Mouse (Mus musculus) ES-Bruce4 (cell line): ENCODE results near the gene Pde10a. TPM values are rescaled to one million over a fixed set of nuclear protein-coding genes. Genes with fewer than 3 reads are reported as not detected.

Experiments used
- H3K27ac ChIP-seq: 2 replicates; pipeline ENCODE4 v1.5.1; 2012; ENCODE audit warnings: low read length, inconsistent platforms; ENCODE audit not compliant: insufficient read depth
- H3K27me3 ChIP-seq: 2 replicates; pipeline ENCODE4 v1.6.1; 2012; ENCODE audit warnings: mild to moderate bottlenecking, low read length, inconsistent platforms; ENCODE audit not compliant: control insufficient read depth, poor library complexity, insufficient read depth, severe bottlenecking
- H3K36me3 ChIP-seq: 2 replicates; pipeline ENCODE4 v1.6.1; 2012; ENCODE audit warnings: inconsistent platforms, mild to moderate bottlenecking, low read length, moderate library complexity; ENCODE audit not compliant: control insufficient read depth, poor library complexity, insufficient read depth, severe bottlenecking
- H3K4me1 ChIP-seq: one replicate; pipeline ENCODE4 v1.8.1; 2011; ENCODE audit warnings: low read length; ENCODE audit not compliant: control insufficient read depth, insufficient read depth
- H3K4me3 ChIP-seq: 2 replicates; pipeline ENCODE4 v1.5.1; 2011; ENCODE audit warnings: low read depth, mild to moderate bottlenecking, low read length
- H3K9ac ChIP-seq: 2 replicates; pipeline ENCODE4 v1.6.1; 2012; ENCODE audit warnings: low read depth, mild to moderate bottlenecking, inconsistent platforms; ENCODE audit not compliant: poor library complexity, severe bottlenecking
- H3K9me3 ChIP-seq: replicated peaks from 2 replicates; pipeline ENCODE4 v1.6.1; 2012; ENCODE audit warnings: mild to moderate bottlenecking, low read length, inconsistent platforms; ENCODE audit not compliant: control insufficient read depth, poor library complexity, insufficient read depth, severe bottlenecking
- CTCF ChIP-seq: IDR thresholded peaks from one replicate; pipeline ENCODE4 v1.8.1; 2011; ENCODE audit warnings: low read depth, low read length
- EP300 ChIP-seq: IDR thresholded peaks from 2 replicates; pipeline ENCODE4 v1.6.1; 2011; ENCODE audit warnings: low read depth, low read length; ENCODE audit not compliant: insufficient read depth
- POLR2A ChIP-seq: IDR thresholded peaks from one replicate; pipeline ENCODE4 v1.8.1; 2011; ENCODE audit warnings: low read length; ENCODE audit not compliant: insufficient read depth
- polyA plus RNA-seq: library from polyadenylated mRNA; stranded (reverse); fragments of >200 nt; gene quantifications from 2 replicates; pipeline ENCODE4 v1.2.4, GENCODE M21; 2011; ENCODE audit warnings: low read depth; ENCODE audit not compliant: missing spikeins, insufficient read depth, insufficient read length

The Pde10a gene
- polyA plus RNA-seq: 1.8 and 2.7 TPM in 2 replicates

- H3K27ac ChIP-seq: no peak within 1 kb of the TSS
- H3K27me3 ChIP-seq: peaks cover 12% of the 10 kb centered on the region
Measured at GRCm38 (mm10) chr17:8525225-8525721, at the start of gene Pde10a. Pde10a (plus strand) TSS chr17:8525372.

DNA sequence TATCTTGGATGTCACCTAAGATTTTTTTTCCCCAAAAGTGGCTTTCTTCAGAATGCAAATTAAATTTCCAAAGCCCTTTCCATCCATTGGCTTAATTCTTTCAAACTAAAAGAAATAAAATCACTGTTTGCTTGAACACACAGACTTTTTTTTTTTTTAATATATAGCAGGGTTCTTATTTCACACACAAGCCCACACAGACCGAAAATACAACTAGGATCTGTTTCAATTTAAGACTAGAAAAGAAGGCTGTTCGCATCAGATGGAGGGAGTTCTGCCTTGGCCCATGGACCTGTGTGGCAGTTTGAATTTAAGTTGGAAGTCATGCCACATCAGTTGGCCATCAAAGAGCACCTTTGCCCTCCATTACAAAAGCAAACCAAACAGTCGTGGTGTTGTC lies 46.6 kb upstream of the Pde10a start:
- TF ChIP-seq POLR2A: no peak
- TF ChIP-seq CTCF: no peak
- no peak for TF ChIP-seq EP300
- no peaks in the 10 kb centered on the region; the same call in 1 of the 2 replicates for H3K27me3 ChIP-seq
- no peak overlapping the region for H3K27ac ChIP-seq
- H3K36me3 ChIP-seq: no peaks in the 10 kb centered on the region
- H3K4me3 ChIP-seq: no peak overlapping the region
- no peak overlapping the region for H3K9ac ChIP-seq
- no peaks in the 10 kb centered on the region for H3K9me3 ChIP-seq
- no peaks in the 10 kb centered on the region for H3K4me1 ChIP-seq

More at GRCm38 (mm10) chr17:8525225-8525721, at the start of gene Pde10a:
- peak within 1 kb of the TSS; percentile 47 for H3K4me3 ChIP-seq
- no peaks in the 10 kb centered on the region for H3K4me1 ChIP-seq
- TF ChIP-seq CTCF (no peak), POLR2A (no peak), EP300 (no peak)
- H3K36me3 ChIP-seq: no peaks in the 10 kb centered on the region
- H3K9ac ChIP-seq: no peak within 1 kb of the TSS
- H3K9me3 ChIP-seq: no peaks in the 10 kb centered on the region

DNA sequence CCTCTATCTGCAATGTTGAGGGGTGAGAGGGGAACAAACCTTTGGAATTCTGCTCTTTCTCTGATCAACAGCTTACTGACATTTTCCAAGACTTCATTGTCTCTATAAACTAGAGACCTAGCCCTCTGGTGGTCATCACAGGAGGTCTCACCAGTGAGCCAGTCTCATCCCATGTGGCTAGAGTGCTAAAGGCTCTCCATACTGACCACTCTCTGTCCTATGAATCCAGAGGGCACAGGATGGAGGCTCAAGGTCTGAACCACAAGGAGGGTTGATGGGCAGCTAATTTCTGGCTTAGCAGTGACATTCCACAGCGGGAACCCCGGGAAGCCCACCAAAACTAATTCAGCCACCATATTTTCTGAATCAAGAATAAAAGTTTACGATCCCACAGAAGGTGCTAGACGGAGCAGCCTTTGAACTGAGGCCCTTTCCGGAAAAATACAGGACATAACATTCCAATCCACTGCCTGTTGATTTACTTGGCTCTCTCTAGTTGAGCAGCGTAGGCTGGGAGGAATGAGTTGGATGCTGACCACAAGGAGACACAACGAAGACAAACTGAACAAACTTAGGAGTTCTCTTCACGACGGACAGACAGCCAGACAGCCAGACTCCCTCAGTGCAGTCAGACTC lies 45.6 kb upstream of the Pde10a start:
- no peak overlapping the region for H3K9ac ChIP-seq
- no peak overlapping the region for H3K4me3 ChIP-seq
- H3K4me1 ChIP-seq: no peaks in the 10 kb centered on the region
- TF ChIP-seq POLR2A (no peak), EP300 (no peak), CTCF (no peak)
- H3K36me3 ChIP-seq: no peaks in the 10 kb centered on the region
- H3K9me3 ChIP-seq: no peaks in the 10 kb centered on the region
- no peak overlapping the region for H3K27ac ChIP-seq
- H3K27me3 ChIP-seq: no peaks in the 10 kb centered on the region; the same call in 1 of the 2 replicates

DNA sequence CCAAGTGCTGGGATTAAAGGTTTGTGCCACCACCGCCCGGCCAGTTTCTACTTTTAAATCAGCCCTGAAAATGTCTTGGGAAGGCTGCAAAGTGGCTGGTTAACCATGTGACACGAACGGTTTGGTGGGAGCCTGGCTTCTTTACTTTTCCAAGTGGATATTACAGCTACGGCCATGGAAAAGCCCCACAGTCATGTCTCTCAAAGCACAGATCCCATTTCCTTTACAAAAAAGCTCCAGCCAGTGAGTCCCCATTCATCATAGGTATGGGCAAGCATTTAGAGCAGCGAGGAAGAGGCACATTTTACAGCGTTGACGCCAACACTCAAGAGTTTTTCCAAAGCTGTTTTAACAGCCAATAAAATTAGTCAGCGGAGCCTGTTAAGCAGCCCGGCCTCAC lies 43.4 kb upstream of the Pde10a start:
- no peaks in the 10 kb centered on the region for H3K36me3 ChIP-seq
- TF ChIP-seq POLR2A: no peak
- TF ChIP-seq CTCF: no peak
- no peak for TF ChIP-seq EP300
- H3K9ac ChIP-seq: no peak overlapping the region
- no peak overlapping the region for H3K4me3 ChIP-seq
- H3K27me3 ChIP-seq: no peaks in the 10 kb centered on the region; the same call in 1 of the 2 replicates
- H3K4me1 ChIP-seq: no peaks in the 10 kb centered on the region
- no peak overlapping the region for H3K27ac ChIP-seq
- no peaks in the 10 kb centered on the region for H3K9me3 ChIP-seq

- Histone ChIP-seq H3K36me3 (no peaks in the 10 kb centered on the region), H3K27me3 (no peaks in the 10 kb centered on the region; the same call in 1 of the 2 replicates), H3K9ac (no peak overlapping the region), H3K4me1 (no peaks in the 10 kb centered on the region), H3K9me3 (no peaks in the 10 kb centered on the region), H3K4me3 (no peak overlapping the region), H3K27ac (no peak overlapping the region)
- TF ChIP-seq POLR2A (no peak), CTCF (no peak), EP300 (no peak)
Measured at GRCm38 (mm10) chr17:8482876-8483275, 42.3 kb upstream of the Pde10a start.

GRCm38 (mm10) chr17:8484246-8484645 lies 40.9 kb upstream of the Pde10a start:
- Histone ChIP-seq H3K9ac (no peak overlapping the region), H3K27me3 (no peaks in the 10 kb centered on the region; the same call in 1 of the 2 replicates), H3K27ac (no peak overlapping the region), H3K9me3 (no peaks in the 10 kb centered on the region), H3K36me3 (no peaks in the 10 kb centered on the region), H3K4me3 (no peak overlapping the region), H3K4me1 (no peaks in the 10 kb centered on the region)
- TF ChIP-seq EP300 (no peak), POLR2A (no peak), CTCF (no peak)
